Mouse (Mus musculus) lung, adult 2 months (tissue): ENCODE data around the gene Lmna.

Source experiments
- CTCF ChIP-seq: fragments of 200-500 bp; IDR thresholded peaks from 2 replicates; pipeline ENCODE4 v1.5.1; 2011; ENCODE audit warnings: mild to moderate bottlenecking, low read length, control low read depth; ENCODE audit not compliant: insufficient read depth
- POLR2A ChIP-seq: fragments of 200-500 bp; IDR thresholded peaks from 2 replicates; pipeline ENCODE4 v1.6.1; 2011; ENCODE audit warnings: low read depth, mild to moderate bottlenecking, control low read depth, low read length, borderline replicate concordance; ENCODE audit errors: extremely low read depth

- no peak for TF ChIP-seq POLR2A
- TF ChIP-seq CTCF: no peak
These were observed 25.0 kb downstream of the Lmna start for GRCm38 (mm10) chr3:88484597-88485316.
